Mouse (Mus musculus) left cerebral cortex, adult 9 months (tissue): ENCODE measurements around the gene Elmsan1.

ENCODE experiments used
- DNase-seq, 2 experiments: peaks; one replicate each; pipeline ENCODE4 v3.0.0; 2022; ENCODE audit warnings: low spot score in 2 of 2

The Elmsan1 gene

DNA sequence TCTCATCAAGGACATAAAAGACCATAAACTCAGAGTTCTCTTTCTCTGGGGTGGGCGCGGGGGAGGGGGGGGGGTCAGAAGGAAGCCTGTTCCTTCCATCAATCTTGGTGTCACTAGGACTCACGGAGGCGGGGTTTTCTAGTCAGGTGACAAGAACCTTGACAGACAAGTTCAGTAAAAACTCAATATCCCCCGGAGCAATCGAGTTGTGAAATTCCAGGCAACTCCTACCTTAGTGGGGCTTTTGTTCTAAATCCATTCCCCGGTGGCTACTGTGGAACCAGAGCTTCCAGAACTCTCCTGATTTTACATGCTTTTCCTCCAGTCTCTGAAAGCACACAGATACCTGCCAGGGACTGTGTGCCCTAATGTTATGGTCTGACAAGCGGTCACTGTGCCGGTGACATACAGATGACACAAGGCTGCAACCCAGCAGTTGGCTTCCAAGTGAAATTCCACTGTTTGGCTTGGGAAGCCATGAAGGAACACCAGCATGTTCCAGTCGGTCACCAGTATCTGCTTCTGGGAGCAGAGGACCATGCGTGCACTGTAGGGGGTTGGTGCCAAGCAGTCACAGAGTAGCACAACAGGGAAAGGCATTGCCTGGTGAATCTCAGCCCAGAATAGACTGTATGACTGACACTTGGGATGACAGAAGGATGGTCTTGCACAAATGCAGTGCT, 2.8 kb downstream of the Elmsan1 start:
- no peak for DNase-seq

DNA sequence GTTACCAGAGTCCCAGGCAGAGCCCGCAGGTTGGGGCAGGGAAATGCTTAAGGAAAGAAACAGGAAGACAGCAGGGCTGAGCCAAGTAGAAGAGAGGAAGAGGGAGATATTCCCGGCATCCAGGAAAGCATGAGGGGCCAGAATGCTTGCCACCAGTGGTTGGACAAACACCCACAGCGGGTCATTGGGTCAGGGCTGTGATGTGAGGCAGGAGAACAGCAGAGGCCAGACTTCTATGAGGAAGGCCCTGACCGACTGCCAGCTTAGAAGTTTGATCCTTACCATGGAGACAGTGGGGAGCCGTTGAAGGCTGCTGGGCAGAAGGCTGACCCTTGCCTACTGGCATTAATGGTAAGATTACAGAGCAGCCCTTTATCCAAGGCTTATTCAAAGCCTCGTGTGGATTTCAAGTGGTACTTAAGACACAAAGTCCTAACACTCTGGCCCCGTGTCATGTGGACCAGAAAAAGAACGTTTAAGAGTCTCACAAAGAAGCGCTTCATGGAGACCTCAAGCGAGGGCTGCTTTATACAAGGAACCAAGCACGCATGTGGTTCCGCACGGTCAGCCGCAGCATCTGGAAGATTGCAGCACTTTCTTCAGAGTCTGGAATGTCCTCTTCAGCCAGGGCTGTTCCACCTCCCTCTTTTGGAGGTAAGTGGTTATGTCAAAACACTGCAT, 4.0 kb downstream of the Elmsan1 start:
- DNase-seq = no peak

DNA sequence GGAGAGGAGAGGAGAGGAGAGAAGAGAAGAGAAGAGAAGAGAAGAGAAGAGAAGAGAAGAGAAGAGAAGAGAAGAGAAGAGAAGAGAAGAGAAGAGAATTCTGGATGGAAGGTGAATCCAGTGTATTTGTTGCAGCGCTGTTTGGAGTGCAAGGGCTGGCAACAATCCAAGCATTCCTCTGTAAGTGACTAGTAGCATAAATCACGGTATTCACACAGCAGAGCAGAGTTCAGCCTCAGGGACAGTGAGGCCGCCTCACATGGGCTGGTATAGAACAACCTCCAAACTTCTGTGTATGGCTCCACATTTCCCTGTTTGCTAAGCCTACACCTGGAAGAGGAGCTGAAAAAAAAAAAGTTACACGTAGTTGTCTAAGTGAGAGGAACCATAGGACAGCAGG, 6.4 kb downstream of the Elmsan1 start:
- no peak for DNase-seq

DNA sequence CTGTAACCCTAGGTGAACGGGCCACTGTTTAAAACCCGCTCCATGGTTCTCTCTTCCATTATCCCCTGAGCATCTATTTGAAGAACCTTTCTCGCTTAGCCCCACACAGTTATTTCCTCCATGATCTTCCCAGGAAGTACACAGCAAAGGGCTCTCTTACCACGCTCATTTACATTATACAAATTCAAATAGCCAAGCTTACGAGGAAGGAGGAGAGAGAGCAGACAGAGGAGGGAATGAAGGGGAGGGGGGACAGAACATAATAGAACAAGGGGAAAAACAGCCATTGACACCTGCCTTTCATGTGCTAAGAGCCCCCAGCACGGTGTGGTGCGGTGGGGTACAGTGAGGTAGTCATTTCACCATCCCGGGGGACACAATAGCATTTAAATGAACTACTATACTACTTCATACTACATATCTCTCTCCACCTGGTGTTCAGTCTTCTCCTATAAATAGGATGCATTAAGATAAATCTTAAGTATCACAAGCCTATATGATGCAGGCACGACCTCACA, 7.6 kb downstream of the Elmsan1 start:
- no peak for DNase-seq

DNA sequence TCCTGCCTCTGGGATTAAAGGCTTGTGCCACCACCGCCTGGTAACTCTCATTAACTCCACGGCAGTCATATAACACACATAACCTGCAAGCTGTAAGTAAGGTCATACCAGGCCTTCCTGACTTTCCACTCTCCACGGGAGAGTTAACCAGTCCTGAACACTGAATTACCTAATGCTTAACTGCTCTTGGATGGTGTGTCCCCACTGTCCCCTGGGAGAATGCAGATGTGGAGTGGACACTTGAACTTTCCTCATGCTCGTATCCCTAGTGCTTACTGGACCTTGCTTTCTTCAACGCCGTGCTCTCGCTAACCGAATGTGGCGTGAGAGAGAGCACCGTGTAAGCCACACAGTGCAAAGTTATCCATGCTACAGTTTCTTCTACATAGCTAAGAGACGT, 8.4 kb downstream of the Elmsan1 start:
- no peak for DNase-seq

DNA sequence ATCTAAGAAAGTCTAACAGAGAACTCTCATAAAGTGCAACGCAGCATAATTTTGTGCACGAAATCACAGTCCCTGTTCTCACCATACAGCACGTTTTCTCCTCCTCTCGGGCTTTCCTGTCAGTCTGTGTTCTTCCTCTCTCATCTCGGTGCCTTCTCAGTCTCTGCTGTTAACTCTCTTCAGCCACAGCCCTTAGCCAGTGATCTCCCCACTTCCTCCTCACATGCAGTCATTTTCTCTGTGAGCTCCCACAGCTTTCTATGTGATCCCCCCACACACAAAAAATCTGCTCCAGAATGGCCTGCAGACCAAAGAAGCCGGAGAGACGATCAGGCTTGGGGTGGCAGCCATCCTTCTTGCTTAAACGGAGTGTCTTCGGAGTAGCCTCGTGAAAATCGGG, 9.6 kb downstream of the Elmsan1 start:
- no peak for DNase-seq

DNA sequence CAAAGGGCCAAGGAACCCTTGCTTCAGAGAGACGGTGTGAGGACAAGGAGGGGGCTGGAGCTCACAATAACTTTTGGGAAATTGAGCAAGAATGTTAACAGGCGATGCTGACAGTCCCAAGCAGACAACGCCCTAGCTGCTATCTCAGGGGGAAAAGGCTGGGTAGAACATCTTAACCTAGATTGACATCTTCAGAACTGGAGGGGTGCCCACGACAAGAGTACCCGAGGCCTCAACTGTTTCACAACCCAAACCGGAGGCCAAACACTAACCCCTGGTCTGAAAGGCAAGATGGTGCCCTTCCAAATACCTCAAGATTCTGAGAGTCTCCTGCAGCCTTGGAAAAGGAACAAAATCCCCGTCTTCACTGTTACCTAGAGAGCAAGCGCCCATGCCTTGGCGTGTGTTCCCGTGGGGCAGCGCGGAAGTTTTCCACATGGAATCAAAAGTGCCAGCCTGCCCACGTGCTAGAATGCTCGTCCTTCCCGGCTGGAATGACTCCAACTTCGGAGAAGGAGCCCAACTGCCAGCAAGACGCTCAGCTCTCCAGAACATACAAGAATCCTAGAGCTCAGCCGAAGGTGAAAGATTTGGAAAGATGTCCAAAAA, 11.4 kb downstream of the Elmsan1 start:
- DNase-seq = no peak

DNA sequence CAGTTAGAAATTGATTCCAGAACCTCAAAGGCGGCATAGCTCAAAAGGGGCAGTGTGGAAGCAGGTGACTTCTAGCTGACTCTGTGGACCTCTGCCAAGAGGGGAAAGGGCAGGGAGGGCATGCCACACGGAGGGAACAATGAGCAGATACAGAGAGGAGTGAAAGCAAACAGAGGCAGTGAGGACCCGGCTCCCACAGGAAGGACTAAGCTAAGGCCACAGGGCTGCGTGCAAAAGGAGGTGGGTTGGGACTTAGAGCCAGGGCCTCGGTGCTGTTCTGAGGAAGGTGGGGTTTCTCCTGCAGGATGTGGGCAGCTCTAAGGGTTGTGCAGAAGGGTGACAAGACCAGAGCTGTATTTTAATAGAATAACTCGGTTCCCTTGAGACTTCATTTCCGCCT, 12.2 kb downstream of the Elmsan1 start:
- no peak for DNase-seq

DNA sequence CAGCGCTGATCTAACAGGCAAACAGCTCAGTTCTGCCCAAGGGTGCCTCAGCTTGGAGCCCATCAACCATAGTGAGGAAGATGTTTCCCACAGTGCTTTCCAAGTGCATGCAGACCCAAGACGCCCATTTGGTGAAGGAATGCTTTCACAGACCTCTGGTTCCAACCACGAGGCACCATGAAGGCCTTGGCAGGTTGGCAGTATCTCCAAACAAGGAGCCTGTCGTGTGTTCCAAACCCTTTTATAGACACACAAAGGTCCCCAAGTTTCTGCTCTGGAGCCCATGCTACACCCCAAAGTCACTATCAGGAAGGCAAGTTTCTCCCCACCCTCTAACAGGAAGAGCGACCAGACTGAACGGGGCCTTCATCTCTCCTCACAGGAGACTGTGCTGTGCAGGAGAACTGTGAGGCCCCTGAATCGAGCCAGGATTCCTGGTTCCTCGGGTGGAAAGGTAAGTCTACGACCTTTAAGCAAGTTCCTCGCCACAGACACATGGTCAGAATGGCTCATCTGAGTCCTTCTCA, 13.0 kb downstream of the Elmsan1 start:
- no peak for DNase-seq

DNA sequence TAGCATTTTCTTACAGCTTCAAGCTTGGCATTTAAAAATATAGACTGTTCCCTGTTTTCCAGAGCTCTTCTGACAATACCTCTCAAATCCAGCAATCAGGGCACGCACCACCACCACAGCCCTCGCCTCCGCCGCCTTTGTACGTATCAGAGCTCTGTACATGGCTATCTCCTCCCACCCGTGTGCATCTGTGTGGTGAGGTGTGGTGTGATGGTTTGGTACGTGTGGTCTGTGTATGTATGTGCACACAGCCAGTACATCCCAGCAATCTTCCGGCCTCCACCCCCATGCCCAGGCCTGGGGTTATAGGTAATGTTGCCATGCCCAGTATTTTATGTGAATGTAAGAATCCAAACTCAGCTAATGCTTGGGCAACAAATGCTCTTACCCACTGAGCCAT, 14.0 kb downstream of the Elmsan1 start:
- DNase-seq = no peak

DNA sequence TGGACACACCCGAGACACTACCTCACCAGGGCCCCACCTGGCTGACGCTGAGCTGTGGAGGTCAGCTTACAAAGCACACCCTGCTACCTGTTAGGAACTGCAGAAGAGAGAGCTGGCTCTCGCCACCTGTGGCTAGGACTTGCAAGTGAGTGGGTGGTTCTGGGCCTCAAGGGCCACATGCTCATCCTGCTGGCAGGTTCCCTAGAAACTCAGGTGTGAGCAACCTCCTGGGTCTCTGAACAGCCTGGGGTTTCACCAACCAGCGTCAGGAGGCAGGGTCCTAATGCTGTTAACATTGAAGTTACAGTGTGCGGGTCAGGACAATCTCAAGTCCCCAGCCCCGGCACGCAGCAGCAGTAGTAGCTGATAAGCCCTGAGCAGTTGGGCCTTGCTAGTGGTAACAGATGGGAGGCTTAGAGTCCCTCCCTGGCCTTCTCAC, 14.9 kb downstream of the Elmsan1 start:
- DNase-seq = no peak

DNA sequence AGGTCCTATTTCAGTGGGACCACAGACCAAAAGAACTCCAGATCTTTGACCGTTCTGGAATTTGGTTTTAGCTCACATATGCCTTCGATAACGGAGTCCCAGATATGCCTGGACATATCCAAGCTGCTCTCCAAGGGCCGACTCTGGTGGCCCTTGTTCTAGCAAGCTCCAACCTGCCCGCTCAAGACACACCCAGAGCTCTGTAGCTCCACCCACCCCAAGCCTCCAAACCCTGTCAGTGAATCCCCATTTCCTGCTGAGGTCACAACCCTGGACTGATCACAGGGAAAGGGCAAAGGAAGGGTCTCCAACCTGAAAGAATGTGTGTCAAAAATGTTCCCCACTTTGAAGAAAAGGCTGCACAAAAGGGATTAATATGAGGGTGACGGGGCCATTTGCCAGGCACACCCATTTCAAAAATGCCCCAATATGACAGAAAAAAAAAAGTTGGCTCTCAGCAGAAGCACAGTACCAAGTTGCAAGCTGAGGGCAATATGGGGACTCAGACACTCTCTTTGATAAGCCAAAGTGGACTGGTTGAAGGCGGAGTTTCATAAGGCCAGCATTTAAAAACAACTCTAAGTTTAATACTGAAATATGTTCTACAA, 15.4 kb downstream of the Elmsan1 start:
- no peak for DNase-seq

DNA sequence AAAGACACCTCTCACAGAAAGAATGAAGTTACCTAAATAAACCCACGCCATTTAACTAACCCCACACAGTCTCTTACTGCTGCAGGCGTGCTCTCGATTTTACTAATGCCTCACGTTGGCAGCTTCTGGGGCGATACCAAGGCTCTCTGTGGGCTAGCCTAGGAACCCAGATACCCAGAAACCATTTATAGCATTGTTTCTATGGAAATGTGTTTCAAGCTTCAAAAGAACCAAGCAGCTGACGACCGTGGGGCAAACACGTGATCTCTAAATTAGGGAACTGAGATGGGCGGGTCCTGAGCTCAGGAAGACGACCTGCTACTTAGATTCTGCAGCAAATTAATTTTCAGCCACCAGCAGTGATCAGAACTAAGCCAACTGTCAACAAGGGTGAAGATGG, 16.1 kb downstream of the Elmsan1 start:
- no peak for DNase-seq

DNA sequence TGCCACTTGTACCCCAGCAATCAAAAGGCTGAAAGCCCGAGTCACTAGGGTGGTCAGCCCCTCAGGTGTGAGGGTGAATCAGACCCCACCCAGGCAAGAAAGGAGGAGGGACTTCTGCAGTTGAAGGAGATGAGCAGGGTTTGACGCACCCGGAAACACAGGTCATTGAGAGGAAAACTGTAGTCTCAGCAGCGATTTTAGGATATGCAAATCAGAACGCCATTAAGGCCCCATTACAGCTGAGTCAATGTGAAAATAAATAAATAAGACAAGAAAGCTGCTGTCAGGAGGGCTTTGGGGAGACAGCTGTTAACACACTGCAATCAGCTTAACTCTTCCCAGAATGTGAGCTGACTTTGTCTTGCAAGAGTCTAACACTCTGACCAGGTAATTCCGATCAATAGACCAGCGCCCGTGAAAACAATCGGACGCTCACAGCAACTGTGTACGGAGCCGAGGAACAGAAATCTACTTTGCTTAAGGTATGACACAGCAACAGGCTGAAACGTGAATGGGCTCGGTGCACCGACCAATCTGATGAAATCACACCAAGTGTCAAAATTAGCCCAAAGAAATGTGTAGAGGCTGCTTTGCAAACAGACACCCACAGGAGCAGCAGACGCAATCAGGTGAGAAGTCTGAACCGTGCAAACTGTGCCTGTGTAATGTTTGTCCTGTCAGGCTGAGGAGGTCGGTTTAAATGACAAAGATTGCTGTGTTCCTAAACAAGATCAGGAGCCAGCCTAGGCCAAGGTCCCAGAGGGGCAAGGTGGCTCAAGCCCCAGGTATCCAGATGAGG, 16.8 kb downstream of the Elmsan1 start:
- DNase-seq = no peak

DNA sequence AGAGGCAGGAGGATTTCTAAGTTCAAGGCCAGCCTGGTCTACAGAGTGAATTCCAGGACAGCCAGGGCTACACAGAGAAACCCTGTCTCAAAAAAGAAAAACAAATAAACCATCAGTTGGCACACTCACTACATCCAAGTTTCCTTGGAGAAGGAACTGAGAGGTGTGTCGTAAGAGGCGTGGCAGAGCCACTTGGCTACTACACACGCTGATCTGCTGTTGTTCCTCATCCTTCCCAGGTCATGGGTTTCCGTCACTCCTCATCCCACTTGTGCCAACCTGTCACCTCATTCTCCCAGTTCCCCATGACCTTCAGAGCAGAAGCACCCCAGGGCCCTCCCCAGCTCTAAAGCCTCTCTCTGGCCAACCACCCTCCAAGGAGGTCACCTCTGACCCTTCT, 17.5 kb downstream of the Elmsan1 start:
- no peak for DNase-seq

DNA sequence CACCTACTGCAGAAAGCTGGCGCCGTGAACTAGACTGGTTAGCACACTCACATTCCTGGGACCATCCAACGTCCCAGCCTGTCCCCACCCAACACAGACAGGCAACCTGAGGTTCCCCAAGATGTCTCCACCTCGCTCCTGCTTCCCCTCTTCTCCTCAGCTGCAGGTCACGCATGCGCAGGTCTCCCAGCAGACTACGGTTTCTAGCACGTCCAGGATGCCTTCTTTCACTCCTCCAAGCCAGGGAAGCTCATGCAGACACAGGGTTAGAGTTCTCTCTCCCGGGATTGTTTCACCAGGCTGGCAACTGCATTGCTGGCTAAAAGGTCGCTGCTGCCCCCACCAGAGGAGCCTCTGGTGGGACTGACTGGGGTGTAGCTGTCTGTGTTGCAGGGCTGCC, 19.8 kb downstream of the Elmsan1 start:
- DNase-seq = no peak

DNA sequence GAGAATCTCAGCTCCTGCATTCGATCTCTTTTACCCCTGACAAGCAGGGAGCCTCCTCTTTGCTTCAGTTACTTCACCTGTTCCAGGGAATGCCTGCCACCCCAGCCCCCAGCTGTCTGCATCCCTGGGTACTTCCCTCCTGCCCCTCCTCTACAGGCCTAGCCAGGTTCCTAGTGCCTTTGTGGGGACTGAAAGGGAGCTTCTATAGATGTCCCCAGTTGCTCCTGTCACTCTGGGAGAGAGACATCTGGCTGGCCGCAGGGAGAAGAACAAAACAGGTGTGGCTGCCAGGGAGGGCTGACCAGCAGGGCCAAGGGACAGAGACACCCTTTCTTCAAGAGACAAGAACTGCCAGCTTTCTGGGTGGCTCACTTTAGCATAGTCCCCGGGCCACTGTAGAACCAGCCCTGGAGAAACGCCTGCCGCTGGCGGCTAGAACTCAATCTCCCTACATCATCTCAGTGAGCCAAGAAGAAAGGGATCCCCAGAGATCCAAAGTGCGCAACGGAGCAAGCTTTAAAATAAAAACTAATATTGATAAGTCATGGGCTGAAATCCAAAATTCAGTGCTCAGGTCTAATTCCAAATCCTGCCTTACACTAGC, 20.5 kb downstream of the Elmsan1 start:
- DNase-seq = no peak

DNA sequence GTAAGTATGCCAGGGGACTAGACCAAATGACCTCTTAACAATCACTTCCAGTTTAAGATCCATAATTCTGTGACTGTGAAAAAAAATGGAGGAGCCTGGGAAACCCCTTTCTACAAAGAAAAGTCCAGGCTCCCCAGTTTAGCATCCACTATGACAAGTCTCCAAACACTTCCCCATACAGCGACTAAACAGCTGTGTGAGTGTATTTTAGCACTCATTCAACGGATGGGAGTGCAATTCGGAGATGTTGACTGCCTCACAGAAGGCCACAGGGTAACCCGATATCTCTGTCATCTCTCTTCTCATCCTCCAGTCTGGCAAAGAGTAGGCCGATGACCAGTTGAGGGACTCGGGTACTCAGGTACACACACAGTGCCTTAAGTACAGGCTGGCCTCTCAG, 23.5 kb downstream of the Elmsan1 start:
- no peak for DNase-seq

DNA sequence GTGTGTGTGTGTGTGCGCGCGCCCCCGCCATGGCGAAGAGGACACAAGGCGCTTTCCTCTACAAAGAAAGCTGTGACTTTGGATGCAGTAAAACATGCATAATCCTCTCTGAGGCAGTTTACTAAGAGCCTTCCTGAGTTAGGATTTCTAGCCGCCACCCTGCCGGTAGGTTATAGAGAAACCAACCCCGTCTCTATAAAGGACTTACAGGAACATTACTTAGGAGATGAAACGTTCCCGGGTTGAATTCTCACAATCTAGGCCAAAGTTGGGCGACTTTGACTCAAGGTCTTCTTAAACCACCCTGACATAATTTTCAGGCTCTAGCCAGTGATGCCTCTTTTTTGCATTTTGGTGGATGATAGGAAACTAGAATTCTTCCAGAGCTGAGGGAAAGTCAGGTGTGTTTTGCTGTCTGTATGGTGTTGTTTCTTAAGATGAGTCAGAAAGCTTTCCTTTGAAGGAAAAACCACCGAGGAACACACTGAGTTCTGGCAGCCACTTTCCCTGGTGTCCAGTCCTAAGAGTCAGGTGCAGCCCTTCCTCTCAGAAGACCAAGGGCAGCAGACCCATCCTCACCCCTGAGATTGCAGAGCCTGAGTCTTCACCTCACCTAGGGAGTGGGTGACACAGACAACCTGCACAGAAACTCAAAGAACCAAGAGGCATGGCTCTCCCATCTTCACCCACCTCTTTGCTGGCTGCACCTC, 24.1 kb downstream of the Elmsan1 start:
- DNase-seq = no peak

DNA sequence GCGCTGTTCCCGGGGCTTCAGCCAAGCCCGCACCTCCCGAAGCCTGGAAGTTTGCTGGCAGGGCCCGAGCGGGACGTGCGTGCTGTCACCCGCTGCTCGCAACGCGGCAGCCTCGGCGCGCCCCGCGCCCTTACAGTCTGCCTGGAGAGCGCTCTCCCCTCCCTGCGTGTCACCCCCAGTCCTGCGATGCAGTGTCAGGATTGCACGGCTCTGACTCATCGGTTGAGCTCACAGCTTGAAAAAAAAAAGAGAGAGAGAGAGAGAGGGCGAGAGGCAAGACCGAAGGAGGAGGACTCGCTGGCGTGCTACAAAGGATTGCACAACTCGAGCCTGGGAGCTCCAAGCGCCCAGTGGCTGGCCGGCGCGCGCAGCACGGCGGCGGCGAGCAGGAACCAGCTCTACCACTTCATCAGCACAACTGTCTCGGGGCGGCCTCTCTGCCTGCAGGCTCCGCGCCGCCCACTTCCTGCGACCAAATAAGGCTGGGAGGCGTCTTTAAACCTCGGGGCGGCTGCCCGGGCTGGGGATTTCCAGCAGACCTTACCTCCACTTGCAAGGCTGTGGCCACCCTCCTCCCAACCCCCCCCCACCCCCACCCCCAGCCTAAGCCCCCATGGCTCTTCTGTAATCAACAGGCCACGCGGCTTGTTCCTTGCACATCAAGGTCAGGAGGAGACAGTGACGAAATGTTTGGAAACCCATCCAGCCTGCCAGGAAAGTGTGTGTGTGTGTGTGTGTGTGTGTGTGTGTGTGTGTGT, 24.9 kb downstream of the Elmsan1 start:
- DNase-seq = peak; percentile 89 to 93
